Mouse (Mus musculus): ENCODE results near the gene Adck1.

The Adck1 gene

DNA sequence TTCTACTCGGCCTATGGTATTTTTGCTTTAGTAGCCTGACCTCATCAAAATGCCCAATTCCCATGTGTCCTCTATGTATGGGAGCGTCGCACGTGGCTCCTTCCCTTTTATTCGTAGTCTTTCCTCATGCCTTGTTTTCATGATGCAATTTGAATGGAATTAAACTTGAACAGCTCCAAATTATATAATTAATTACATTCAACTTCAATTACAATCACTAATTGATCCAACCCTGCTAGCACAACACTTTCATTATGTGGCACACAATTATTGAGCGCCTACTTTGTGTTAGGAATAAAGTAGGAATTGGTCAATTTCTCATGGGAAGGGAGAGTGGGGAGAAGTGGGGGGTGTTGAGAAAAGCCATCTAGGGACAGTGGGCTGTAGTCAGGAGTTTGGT is 113.4 kb downstream of the Adck1 start:
- in situ Hi-C loops (cut with MseI, MboI), result no loop called here

- in situ Hi-C loops (cut with MseI, MboI), result no loop called here
These were observed 115.5 kb downstream of the Adck1 start for GRCm38 (mm10) chr12:88475833-88476232.

- in situ Hi-C loops (cut with MseI, MboI), result no loop called here
These were observed 116.3 kb downstream of the Adck1 start for GRCm38 (mm10) chr12:88476702-88477101.

GRCm38 (mm10) chr12:88481657-88482056 is 121.3 kb downstream of the Adck1 start:
- in situ Hi-C loops (cut with MseI, MboI), result no loop called here

DNA sequence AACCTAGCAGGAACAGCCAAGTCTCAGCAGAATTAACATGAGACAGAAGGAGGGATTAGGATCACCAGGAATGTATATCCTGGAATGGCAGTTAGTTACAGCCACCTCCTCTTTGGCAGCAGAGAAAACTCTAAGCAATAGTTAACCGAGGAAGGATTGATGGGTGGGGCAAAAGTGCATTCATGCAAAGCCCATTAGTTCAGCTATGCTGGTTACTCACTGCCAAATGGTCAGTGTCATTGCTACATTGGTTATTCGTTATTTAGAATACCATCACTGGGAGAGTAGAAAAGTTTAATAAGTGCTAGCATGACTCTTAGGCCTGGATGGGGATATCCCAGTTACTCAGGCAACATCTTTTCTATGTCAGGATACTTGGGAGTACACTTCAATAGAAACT is 130.5 kb downstream of the Adck1 start:
- in situ Hi-C loops (cut with MseI, MboI), result no loop called here

All from mouse trophoblast stem cell (cell line).